In genomic region chr9:102836279-102836678, GRCm38 (mm10) we compare ENCODE assay signal across 9 mouse cellular contexts. TPM values are rescaled to one million over a fixed set of nuclear protein-coding genes. Genes with fewer than 3 reads are reported as not detected.
DNase-seq lines count a peak whose midpoint lies in the region; ATAC-seq lines count a peak whose summit lies in the region.
"Had no signal": no experiment of that assay in that cellular context is flagged by ENCODE, and none has a peak within 500 bp of the region (broad histone marks: within the 10 kb centered on the region; RNA-seq: fewer than 3 reads in every experiment).

No protein-coding gene starts in this region.

- no peak for ATAC-seq in heart, embryonic 15.5 days (replicated peaks; ENCODE audit: insufficient number of reproducible peaks, insufficient read depth, low FRiP score, low read depth)
- no peak for ATAC-seq in hindbrain, embryonic 12.5 days (ENCODE audit: low FRiP score)

- no peak overlapping the region for H3K27ac ChIP-seq in heart, embryonic 15.5 days
- no peak overlapping the region for H3K27ac ChIP-seq in brown adipose tissue, adult 24 weeks (replicated peaks; ENCODE audit: low read depth, low read length)
- H3K27ac ChIP-seq in hindbrain, embryonic 12.5 days, result no peak overlapping the region
- H3K27ac ChIP-seq in midbrain, embryonic 10.5 days (replicated peaks), result no peak overlapping the region

- peaks cover 43% of the 10 kb centered on the region for H3K4me1 ChIP-seq in heart, embryonic 15.5 days (replicated peaks)
- H3K4me1 ChIP-seq in brown adipose tissue, adult 24 weeks (ENCODE audit: control insufficient read depth, insufficient read depth, insufficient read length, low read length), result peaks cover 8% of the 10 kb centered on the region
- H3K4me1 ChIP-seq in hindbrain, embryonic 12.5 days, result peaks cover 38% of the 10 kb centered on the region
- peaks cover 55% of the 10 kb centered on the region for H3K4me1 ChIP-seq in midbrain, embryonic 10.5 days

- peak overlapping the region; percentile 83 for H3K4me2 ChIP-seq in heart, embryonic 15.5 days
- H3K4me2 ChIP-seq in hindbrain, embryonic 12.5 days (replicated peaks), result peak overlapping the region; percentile 70

- H3K4me3 ChIP-seq in heart, embryonic 15.5 days, result peak overlapping the region; percentile 95
- H3K4me3 ChIP-seq in brown adipose tissue, adult 24 weeks (ENCODE audit: insufficient read depth, low read depth, low read length), result peak overlapping the region; percentile 21
- peak overlapping the region; percentile 90 for H3K4me3 ChIP-seq in hindbrain, embryonic 12.5 days
- peak overlapping the region; percentile 98 for H3K4me3 ChIP-seq in midbrain, embryonic 10.5 days

- H3K9me3 ChIP-seq in heart, embryonic 15.5 days (replicated peaks), result no peaks in the 10 kb centered on the region
- H3K9me3 ChIP-seq in hindbrain, embryonic 12.5 days (replicated peaks), result no peaks in the 10 kb centered on the region
- H3K9me3 ChIP-seq in midbrain, embryonic 10.5 days (replicated peaks), result no peaks in the 10 kb centered on the region

- H3K9ac ChIP-seq in heart, embryonic 15.5 days, result no peak overlapping the region; the same call in 1 of the 2 replicates
- peak overlapping the region; percentile 96 for H3K9ac ChIP-seq in hindbrain, embryonic 12.5 days

- no peaks in the 10 kb centered on the region for H3K27me3 ChIP-seq in heart, embryonic 15.5 days
- 0 out of 2 replicates have a peak, but pooled peaks cover 4% of the 10 kb centered on the region for H3K27me3 ChIP-seq in hindbrain, embryonic 12.5 days
- no peaks in the 10 kb centered on the region for H3K27me3 ChIP-seq in midbrain, embryonic 10.5 days (ENCODE audit: low read depth, poor library complexity, severe bottlenecking)

- 53% methylated on average over 9 of the region's 9 CpGs for WGBS in heart, embryonic 15.5 days
- WGBS in hindbrain, embryonic 12.5 days, result 62% methylated on average over 9 of the region's 9 CpGs
- WGBS in midbrain, embryonic 10.5 days, result 69% methylated on average over 9 of the region's 9 CpGs

- no peak for DNase-seq in heart, postnatal 36 days
- no peak for DNase-seq in midbrain, embryonic 10.5 days (ENCODE audit: low spot score)
- DNase-seq in gastrocnemius, postnatal 25 days, result no peak
- DNase-seq in Muller cell, postnatal 12 days (ENCODE audit: inconsistent ontology term), result no peak
- no peak for DNase-seq in right cerebral cortex, adult 2 months (ENCODE audit: low spot score in 2 of 2)
- DNase-seq: thymus, postnatal 25 days had no signal

- no peaks in the 10 kb centered on the region for H3K36me3 ChIP-seq in heart, embryonic 15.5 days
- no peaks in the 10 kb centered on the region for H3K36me3 ChIP-seq in hindbrain, embryonic 12.5 days
- no peaks in the 10 kb centered on the region for H3K36me3 ChIP-seq in midbrain, embryonic 10.5 days

- intact Hi-C loops in heart, postnatal 36 days (cut with DNase I), result no loop called here

RNA-seq across cellular contexts. Expression of gene Ryk, which starts 1.6 kb away (rescaled TPM):
- 18.7 and 20.3 TPM in 2 replicates for polyA plus RNA-seq in heart, embryonic 15.5 days (2015; fragmentation: Nextera tagmentation; extraction: Ambion mirVana)
- 10 to 100 TPM; 38.9 to 39.0 TPM for total RNA-seq in heart, postnatal 36 days (2021)
- 29.7 and 34.5 TPM in 2 replicates for polyA plus RNA-seq in brown adipose tissue, adult 24 weeks (2012; ENCODE audit: insufficient read depth, insufficient read length, missing spikeins)
- 18.2 and 18.3 TPM in 2 replicates for polyA plus RNA-seq in hindbrain, embryonic 12.5 days (2016; fragmentation: Nextera tagmentation; extraction: Ambion mirVana)
- polyA plus RNA-seq in midbrain, embryonic 10.5 days (2016; fragmentation: Nextera tagmentation; extraction: Ambion mirVana), result 12.9 and 13.7 TPM in 2 replicates
- total RNA-seq in gastrocnemius, postnatal 25 days (2021), result 10 to 100 TPM; 38.9 to 45.1 TPM

Comparison
In these comparisons a context has a peak if more than half of its experiments do, and no peak if none do; other contexts are left out.
1. H3K4me3 ChIP-seq: peak in every context shown above with its lines; median percentile 98 in midbrain, embryonic 10.5 days; 95 in heart, embryonic 15.5 days; 90 in hindbrain, embryonic 12.5 days; 21 in brown adipose tissue, adult 24 weeks.